Mouse (Mus musculus): ENCODE data around the gene Sat2. TPM values are rescaled to one million over a fixed set of nuclear protein-coding genes. Genes with fewer than 3 reads are reported as not detected.

Gene Sat2
- polyA plus RNA-seq, 1 experiment from 2014 or later = 18.1 TPM

- 84% methylated on average over 7 of the region's 7 CpGs for WGBS
Observed at GRCm38 (mm10) chr11:69591899-69592637, 29.8 kb upstream of the Sat2 start.

GRCm38 (mm10) chr11:69592799-69593198, 29.0 kb upstream of the Sat2 start:
- no peak overlapping the region for H3K4me3 ChIP-seq (ENCODE audit: low read depth, low read length)
- H3K4me1 ChIP-seq (replicated peaks; ENCODE audit: control insufficient read depth, insufficient read depth, low read length) = no peaks in the 10 kb centered on the region
- H3K9me3 ChIP-seq (ENCODE audit: control insufficient read depth, low read length) = no peaks in the 10 kb centered on the region
- peaks cover 60% of the 10 kb centered on the region for H3K36me3 ChIP-seq (ENCODE audit: control insufficient read depth, insufficient read depth, low read length)
- H3K27ac ChIP-seq (ENCODE audit: low read depth) = no peak overlapping the region
- no peak overlapping the region for H3K9ac ChIP-seq (ENCODE audit: low read length)
- 93% methylated on average over 4 of the region's 4 CpGs for WGBS
- DNase-seq (ENCODE audit: low spot score) (no peak), ATAC-seq (replicated peaks; ENCODE audit: low FRiP score, low TSS enrichment, low read depth) (no peak)
- no peak overlapping the region for H3K4me2 ChIP-seq (ENCODE audit: low read length)
- H3K27me3 ChIP-seq (replicated peaks; ENCODE audit: control insufficient read depth, insufficient read depth, low read length) = no peaks in the 10 kb centered on the region

More at GRCm38 (mm10) chr11:69591899-69592637, 29.8 kb upstream of the Sat2 start:
- DNase-seq (ENCODE audit: low spot score) (no peak), ATAC-seq (replicated peaks; ENCODE audit: low FRiP score, low TSS enrichment, low read depth) (no peak)
- H3K27me3 ChIP-seq (replicated peaks; ENCODE audit: control insufficient read depth, insufficient read depth, low read length) = no peaks in the 10 kb centered on the region
- H3K9me3 ChIP-seq (ENCODE audit: control insufficient read depth, low read length) = no peaks in the 10 kb centered on the region
- no peak overlapping the region for H3K27ac ChIP-seq (ENCODE audit: low read depth)
- no peaks in the 10 kb centered on the region for H3K4me1 ChIP-seq (replicated peaks; ENCODE audit: control insufficient read depth, insufficient read depth, low read length)
- H3K9ac ChIP-seq (ENCODE audit: low read length) = no peak overlapping the region
- no peak overlapping the region for H3K4me3 ChIP-seq (ENCODE audit: low read depth, low read length)
- H3K36me3 ChIP-seq (ENCODE audit: control insufficient read depth, insufficient read depth, low read length) = peaks cover 68% of the 10 kb centered on the region
- H3K4me2 ChIP-seq (ENCODE audit: low read length) = no peak overlapping the region

- H3K36me3 ChIP-seq (ENCODE audit: control insufficient read depth, insufficient read depth, low read length) = peaks cover 40% of the 10 kb centered on the region
- H3K4me3 ChIP-seq (ENCODE audit: low read depth, low read length) = no peak overlapping the region
- H3K9ac ChIP-seq (ENCODE audit: low read length) = no peak overlapping the region
- H3K27ac ChIP-seq (ENCODE audit: low read depth) = no peak overlapping the region
- no peaks in the 10 kb centered on the region for H3K27me3 ChIP-seq (replicated peaks; ENCODE audit: control insufficient read depth, insufficient read depth, low read length)
- peaks cover 8% of the 10 kb centered on the region; the same call in 1 of the 2 replicates for H3K4me1 ChIP-seq (replicated peaks; ENCODE audit: control insufficient read depth, insufficient read depth, low read length)
- H3K4me2 ChIP-seq (ENCODE audit: low read length) = no peak overlapping the region
- no peak for DNase-seq (ENCODE audit: low spot score)
- no peaks in the 10 kb centered on the region for H3K9me3 ChIP-seq (ENCODE audit: control insufficient read depth, low read length)
- 92% methylated on average over 6 of the region's 6 CpGs for WGBS
- ATAC-seq (replicated peaks; ENCODE audit: low FRiP score, low TSS enrichment, low read depth) = no peak
Observed at GRCm38 (mm10) chr11:69594853-69595252, 27.0 kb upstream of the Sat2 start.

- peak overlapping the region; percentile 70; the same call in 1 of the 2 replicates for H3K27ac ChIP-seq (ENCODE audit: low read depth)
Observed at GRCm38 (mm10) chr11:69599436-69599835, 22.4 kb upstream of the Sat2 start.

GRCm38 (mm10) chr11:69600098-69600497, 21.7 kb upstream of the Sat2 start:
- Histone ChIP-seq H3K4me1 (replicated peaks; ENCODE audit: control insufficient read depth, insufficient read depth, low read length) (peaks cover 41% of the 10 kb centered on the region), H3K27me3 (replicated peaks; ENCODE audit: control insufficient read depth, insufficient read depth, low read length) (0 out of 2 replicates have a peak, but pooled peaks cover 8% of the 10 kb centered on the region), H3K9me3 (ENCODE audit: control insufficient read depth, low read length) (no peaks in the 10 kb centered on the region), H3K4me2 (ENCODE audit: low read length) (peak overlapping the region; percentile 18), H3K36me3 (ENCODE audit: control insufficient read depth, insufficient read depth, low read length) (no peaks in the 10 kb centered on the region), H3K9ac (ENCODE audit: low read length) (no peak overlapping the region), H3K27ac (ENCODE audit: low read depth) (peak overlapping the region; percentile 70; the same call in 1 of the 2 replicates), H3K4me3 (ENCODE audit: low read depth, low read length) (no peak overlapping the region)
- ATAC-seq (replicated peaks; ENCODE audit: low FRiP score, low TSS enrichment, low read depth) (no peak; the same call in 1 of the 2 replicates), DNase-seq (ENCODE audit: low spot score) (peak; percentile 75)
- 10% methylated on average over 6 of the region's 6 CpGs for WGBS

More at GRCm38 (mm10) chr11:69599436-69599835, 22.4 kb upstream of the Sat2 start:
- DNase-seq (ENCODE audit: low spot score) (no peak), ATAC-seq (replicated peaks; ENCODE audit: low FRiP score, low TSS enrichment, low read depth) (no peak)
- Histone ChIP-seq H3K36me3 (ENCODE audit: control insufficient read depth, insufficient read depth, low read length) (0 out of 2 replicates have a peak, but pooled peaks cover 4% of the 10 kb centered on the region), H3K4me2 (ENCODE audit: low read length) (peak overlapping the region; percentile 18), H3K9me3 (ENCODE audit: control insufficient read depth, low read length) (no peaks in the 10 kb centered on the region), H3K27me3 (replicated peaks; ENCODE audit: control insufficient read depth, insufficient read depth, low read length) (0 out of 2 replicates have a peak, but pooled peaks cover 5% of the 10 kb centered on the region), H3K4me3 (ENCODE audit: low read depth, low read length) (no peak overlapping the region), H3K4me1 (replicated peaks; ENCODE audit: control insufficient read depth, insufficient read depth, low read length) (peaks cover 34% of the 10 kb centered on the region), H3K9ac (ENCODE audit: low read length) (no peak overlapping the region)
- WGBS = 9% methylated on average over 9 of the region's 9 CpGs

- peaks cover 45% of the 10 kb centered on the region for H3K4me1 ChIP-seq (replicated peaks; ENCODE audit: control insufficient read depth, insufficient read depth, low read length)
- no peak overlapping the region for H3K4me3 ChIP-seq (ENCODE audit: low read depth, low read length)
- no peak overlapping the region for H3K27ac ChIP-seq (ENCODE audit: low read depth)
- DNase-seq (ENCODE audit: low spot score) (no peak), ATAC-seq (replicated peaks; ENCODE audit: low FRiP score, low TSS enrichment, low read depth) (no peak)
- WGBS = 61% methylated on average over 3 of the region's 3 CpGs
- H3K27me3 ChIP-seq (replicated peaks; ENCODE audit: control insufficient read depth, insufficient read depth, low read length) = 0 out of 2 replicates have a peak, but pooled peaks cover 11% of the 10 kb centered on the region
- no peak overlapping the region for H3K9ac ChIP-seq (ENCODE audit: low read length)
- no peaks in the 10 kb centered on the region for H3K9me3 ChIP-seq (ENCODE audit: control insufficient read depth, low read length)
- H3K4me2 ChIP-seq (ENCODE audit: low read length) = no peak overlapping the region
- H3K36me3 ChIP-seq (ENCODE audit: control insufficient read depth, insufficient read depth, low read length) = no peaks in the 10 kb centered on the region
Observed at GRCm38 (mm10) chr11:69601768-69602167, 20.1 kb upstream of the Sat2 start.

GRCm38 (mm10) chr11:69603516-69603915, 18.3 kb upstream of the Sat2 start:
- Histone ChIP-seq H3K4me1 (replicated peaks; ENCODE audit: control insufficient read depth, insufficient read depth, low read length) (peaks cover 45% of the 10 kb centered on the region), H3K4me3 (ENCODE audit: low read depth, low read length) (no peak overlapping the region), H3K27ac (ENCODE audit: low read depth) (no peak overlapping the region), H3K9ac (ENCODE audit: low read length) (no peak overlapping the region), H3K9me3 (ENCODE audit: control insufficient read depth, low read length) (no peaks in the 10 kb centered on the region), H3K4me2 (ENCODE audit: low read length) (no peak overlapping the region), H3K27me3 (replicated peaks; ENCODE audit: control insufficient read depth, insufficient read depth, low read length) (0 out of 2 replicates have a peak, but pooled peaks cover 11% of the 10 kb centered on the region), H3K36me3 (ENCODE audit: control insufficient read depth, insufficient read depth, low read length) (no peaks in the 10 kb centered on the region)
- no peak for ATAC-seq (replicated peaks; ENCODE audit: low FRiP score, low TSS enrichment, low read depth)
- no peak for DNase-seq (ENCODE audit: low spot score)
- 80% methylated on average over 8 of the region's 8 CpGs for WGBS

- peak overlapping the region; percentile 59 for H3K4me3 ChIP-seq (ENCODE audit: low read depth, low read length)
- H3K27me3 ChIP-seq (replicated peaks; ENCODE audit: control insufficient read depth, insufficient read depth, low read length) = 0 out of 2 replicates have a peak, but pooled peaks cover 11% of the 10 kb centered on the region
- WGBS = 59% methylated on average over 3 of the region's 3 CpGs
- peaks cover 42% of the 10 kb centered on the region for H3K4me1 ChIP-seq (replicated peaks; ENCODE audit: control insufficient read depth, insufficient read depth, low read length)
- peak overlapping the region; percentile 100 for H3K4me2 ChIP-seq (ENCODE audit: low read length)
- ATAC-seq (replicated peaks; ENCODE audit: low FRiP score, low TSS enrichment, low read depth) = no peak
- H3K9ac ChIP-seq (ENCODE audit: low read length) = peak overlapping the region; percentile 53
- H3K36me3 ChIP-seq (ENCODE audit: control insufficient read depth, insufficient read depth, low read length) = no peaks in the 10 kb centered on the region
- H3K27ac ChIP-seq (ENCODE audit: low read depth) = no peak overlapping the region
- no peaks in the 10 kb centered on the region for H3K9me3 ChIP-seq (ENCODE audit: control insufficient read depth, low read length)
- DNase-seq (ENCODE audit: low spot score) = no peak
Observed at GRCm38 (mm10) chr11:69604347-69604746, 17.5 kb upstream of the Sat2 start.
